Mouse (Mus musculus) sigmoid colon, adult 10 weeks (tissue): ENCODE measurements around the gene Zfp819. TPM values are rescaled to one million over a fixed set of nuclear protein-coding genes. Genes with fewer than 3 reads are reported as not detected.

Experiments used
- polyA plus RNA-seq: library from polyadenylated mRNA; stranded (reverse); fragments of 350-450 nt; fragmentation: Illumina TruSeq; extraction: RNeasy Lipid Tissue Mini Kit (QIAGEN cat#74804); gene quantifications from one replicate; pipeline ENCODE4 v1.2.3, GENCODE M21; 2014; ENCODE audit warnings: low read depth, low replicate concordance

Gene Zfp819
- not detected for polyA plus RNA-seq

DNA sequence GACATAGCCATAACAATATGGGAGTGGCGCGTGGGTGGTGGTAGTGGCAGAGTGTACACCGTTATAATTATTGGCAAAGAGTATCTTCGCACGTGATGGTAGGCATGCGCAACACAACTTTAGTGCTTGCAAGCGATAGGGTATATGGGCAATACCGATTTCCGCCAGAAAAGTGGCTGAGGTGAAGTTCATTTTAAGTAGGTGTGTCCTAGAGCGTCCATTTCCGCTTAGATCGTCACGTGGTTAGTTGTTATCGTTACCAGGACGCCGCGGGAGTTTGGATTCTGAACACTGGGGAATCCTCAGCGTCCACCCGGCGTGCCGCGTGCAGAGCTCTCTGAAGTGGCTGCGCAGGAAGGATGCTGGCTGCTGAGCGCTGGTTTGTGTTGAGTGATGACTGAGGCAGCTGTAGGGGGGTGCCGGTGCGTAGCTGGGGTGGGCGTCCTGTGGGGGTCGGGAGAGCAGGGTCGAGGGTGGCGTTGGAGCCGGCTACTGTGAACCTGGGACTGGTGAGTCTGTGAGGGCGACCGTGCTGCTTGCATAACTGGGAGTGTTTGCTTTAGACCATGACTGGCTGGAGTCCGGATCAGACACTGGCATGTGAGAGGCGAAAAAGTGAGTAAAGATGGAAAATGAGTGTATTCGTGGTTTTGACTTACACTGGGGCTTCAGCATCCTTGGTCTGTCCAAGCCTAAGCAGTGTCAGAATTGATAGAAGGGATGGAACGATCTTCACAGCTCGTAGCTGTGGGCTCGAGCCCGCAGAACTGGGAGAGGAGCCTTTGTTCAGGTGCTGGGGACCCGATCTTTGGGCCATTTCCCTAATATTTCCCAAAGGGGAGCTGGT is at the start of gene Zfp819:
Gene Zfp819 (plus strand): TSS at position 274 of the 847 bp plus-strand sequence.

DNA sequence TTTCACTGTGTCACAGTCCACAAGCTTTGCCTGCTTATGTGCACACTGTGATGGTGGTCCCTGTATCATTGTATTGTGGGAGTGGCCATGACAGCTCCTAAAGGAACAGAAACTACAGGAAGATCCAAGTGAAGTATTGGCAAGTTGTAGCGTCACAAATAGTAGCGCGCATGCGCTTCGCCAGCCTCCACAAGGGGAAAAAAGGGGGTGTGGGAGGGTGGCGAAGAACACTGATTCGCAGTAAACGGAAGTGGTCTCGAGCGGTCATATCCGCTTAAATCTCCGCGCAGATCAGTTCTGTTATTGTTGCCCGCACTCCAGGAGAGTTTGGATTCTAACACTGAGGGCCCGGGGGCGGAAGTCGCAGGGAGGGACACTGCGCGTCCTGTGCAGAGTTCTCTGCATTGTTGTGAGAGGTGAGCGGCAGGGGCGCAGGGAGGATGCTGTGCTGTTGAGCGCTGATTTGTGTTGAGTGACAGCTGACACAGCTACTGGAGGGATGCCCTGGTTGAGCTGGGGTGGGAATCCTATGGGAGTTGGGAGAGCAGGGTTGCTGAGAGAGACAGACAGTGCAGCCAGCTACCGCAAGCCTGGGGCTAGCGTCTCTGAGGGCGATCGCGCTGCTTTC is 44.8 kb upstream of the Zfp819 start, which contains the start of gene Zfp658:
Gene Zfp658 (plus strand): TSS at position 251 of the 628 bp plus-strand sequence.

DNA sequence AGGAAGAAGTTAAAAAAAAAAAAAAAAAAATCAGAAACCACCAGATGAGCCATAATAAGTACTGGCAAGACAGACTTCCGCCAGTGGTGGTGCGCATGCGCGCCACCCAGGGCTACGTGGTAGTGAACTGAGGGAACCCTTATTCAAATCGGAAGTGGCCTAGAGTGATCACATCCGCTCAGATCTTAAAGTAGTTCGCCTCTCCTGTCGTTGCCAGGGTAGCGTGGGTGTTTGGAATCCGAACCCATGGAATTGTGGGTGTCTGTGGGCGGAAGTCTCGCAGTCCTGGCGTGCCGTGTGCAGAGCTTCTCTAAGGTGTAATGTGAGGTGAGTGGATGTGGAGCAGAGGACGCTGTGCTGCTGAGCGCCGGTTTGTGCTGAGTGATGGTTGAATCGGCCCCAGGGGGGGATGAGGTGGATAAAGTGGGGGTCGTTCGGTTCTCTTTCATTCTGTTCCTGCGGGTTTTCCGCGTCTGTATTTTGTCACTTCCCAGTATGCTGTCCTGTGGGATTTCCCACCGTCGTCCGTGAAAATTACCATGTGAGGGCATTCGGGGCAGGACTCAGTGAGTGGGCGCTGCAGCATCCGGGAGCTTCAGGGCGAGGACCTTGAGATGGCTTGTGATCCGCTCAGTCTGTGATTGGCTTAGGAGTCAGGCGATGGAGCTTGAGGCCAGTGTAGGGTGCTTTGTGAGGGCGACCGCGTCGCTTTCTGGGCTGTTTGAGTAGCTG is 27.4 kb upstream of the Zfp819 start, which contains the start of gene Zfp719:
Gene Zfp719 (plus strand): TSS at position 171 of the 732 bp plus-strand sequence.

DNA sequence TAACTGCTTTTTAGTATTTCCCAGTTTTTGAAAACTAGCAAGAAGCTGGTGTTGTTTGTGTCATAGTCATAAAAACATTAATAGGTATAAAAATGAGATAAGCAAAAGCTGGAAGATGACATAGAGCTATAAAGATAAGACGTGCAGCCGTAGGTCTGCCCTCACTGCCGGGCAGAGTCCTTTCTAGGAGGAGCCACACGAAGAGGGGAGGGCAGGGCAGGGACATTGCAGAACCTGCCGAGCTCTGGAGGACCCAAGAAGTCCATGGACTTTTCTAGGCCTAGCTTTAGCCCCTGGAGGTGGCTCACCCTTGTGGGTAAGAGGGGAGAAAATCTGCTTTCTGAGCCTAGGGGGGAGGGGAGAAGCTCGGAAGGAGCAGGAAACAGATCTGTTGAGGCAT is 27.5 kb downstream of the Zfp819 start, which contains the start of gene Ceacam18:
Gene Ceacam18 (plus strand): TSS at position 208 of the 400 bp plus-strand sequence.

DNA sequence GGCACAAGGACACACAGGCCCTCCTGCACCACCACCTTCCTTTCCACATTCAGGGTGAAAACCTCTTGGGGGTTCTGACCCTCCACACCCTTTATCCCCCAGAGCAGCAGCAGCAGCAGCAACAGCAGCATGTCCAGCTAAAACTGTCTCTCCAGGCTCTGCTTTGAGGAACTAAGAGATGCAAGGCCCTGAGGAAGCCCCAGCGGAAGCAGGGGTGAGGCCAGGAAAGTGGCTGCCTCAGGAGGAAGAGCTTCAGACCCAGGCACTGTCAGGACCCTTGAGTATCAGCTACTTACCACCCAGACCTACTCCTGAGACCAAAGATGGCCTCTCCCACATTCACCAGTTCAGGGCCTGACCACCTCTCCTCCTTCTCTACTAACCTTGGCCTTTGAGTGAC is 53.0 kb downstream of the Zfp819 start, which contains the start of gene Siglece:
Gene Siglece (minus strand): TSS at position 160 of the 400 bp plus-strand sequence.

Other genes starting within 250 kb of the Zfp819 start
- gene Siglecg, start 199.0 kb upstream of the Zfp819 start, polyA plus RNA-seq = 1.9 TPM
- not detected for gene Lim2, start 179.5 kb upstream of the Zfp819 start, polyA plus RNA-seq
- not detected for gene Nkg7, start 170.1 kb upstream of the Zfp819 start, polyA plus RNA-seq
- not detected for gene Cldnd2, start 166.4 kb upstream of the Zfp819 start, polyA plus RNA-seq
- 4.8 TPM for gene Etfb, start 163.1 kb upstream of the Zfp819 start, polyA plus RNA-seq
- not detected for gene Gm45233, start 163.0 kb upstream of the Zfp819 start, polyA plus RNA-seq
- gene Vsig10l, start 144.0 kb upstream of the Zfp819 start, polyA plus RNA-seq = 0.32 TPM
- gene Iglon5, start 117.1 kb upstream of the Zfp819 start, polyA plus RNA-seq = not detected
- gene 4931406B18Rik, start 101.2 kb upstream of the Zfp819 start, polyA plus RNA-seq = not detected
- gene Cd33, start 62.7 kb upstream of the Zfp819 start, polyA plus RNA-seq = 14.8 TPM
- gene Zfp658, start 44.9 kb upstream of the Zfp819 start, polyA plus RNA-seq = 1.5 TPM
- gene Zfp719, start 27.6 kb upstream of the Zfp819 start, polyA plus RNA-seq = 17.7 TPM
- 2.9 TPM for gene Ceacam18, start 27.5 kb downstream of the Zfp819 start, polyA plus RNA-seq
- 0.54 TPM for gene Siglece, start 53.0 kb downstream of the Zfp819 start, polyA plus RNA-seq
- gene Ctu1, start 64.8 kb downstream of the Zfp819 start, polyA plus RNA-seq = 2.9 TPM
- not detected for gene Klk14, start 83.2 kb downstream of the Zfp819 start, polyA plus RNA-seq
- not detected for gene Klk13, start 105.4 kb downstream of the Zfp819 start, polyA plus RNA-seq
- gene Klk12, start 161.7 kb downstream of the Zfp819 start, polyA plus RNA-seq = not detected
- not detected for gene Klk11, start 167.4 kb downstream of the Zfp819 start, polyA plus RNA-seq
- not detected for gene Klk10, start 173.9 kb downstream of the Zfp819 start, polyA plus RNA-seq
- gene Klk9, start 184.7 kb downstream of the Zfp819 start, polyA plus RNA-seq = not detected
- not detected for gene Klk8, start 190.4 kb downstream of the Zfp819 start, polyA plus RNA-seq
- gene Klk7, start 204.1 kb downstream of the Zfp819 start, polyA plus RNA-seq = not detected
- gene Klk6, start 217.3 kb downstream of the Zfp819 start, polyA plus RNA-seq = not detected
- gene Klk5, start 234.8 kb downstream of the Zfp819 start, polyA plus RNA-seq = not detected